8 mouse cellular contexts compared by ENCODE assay signal in the genomic region with DNA sequence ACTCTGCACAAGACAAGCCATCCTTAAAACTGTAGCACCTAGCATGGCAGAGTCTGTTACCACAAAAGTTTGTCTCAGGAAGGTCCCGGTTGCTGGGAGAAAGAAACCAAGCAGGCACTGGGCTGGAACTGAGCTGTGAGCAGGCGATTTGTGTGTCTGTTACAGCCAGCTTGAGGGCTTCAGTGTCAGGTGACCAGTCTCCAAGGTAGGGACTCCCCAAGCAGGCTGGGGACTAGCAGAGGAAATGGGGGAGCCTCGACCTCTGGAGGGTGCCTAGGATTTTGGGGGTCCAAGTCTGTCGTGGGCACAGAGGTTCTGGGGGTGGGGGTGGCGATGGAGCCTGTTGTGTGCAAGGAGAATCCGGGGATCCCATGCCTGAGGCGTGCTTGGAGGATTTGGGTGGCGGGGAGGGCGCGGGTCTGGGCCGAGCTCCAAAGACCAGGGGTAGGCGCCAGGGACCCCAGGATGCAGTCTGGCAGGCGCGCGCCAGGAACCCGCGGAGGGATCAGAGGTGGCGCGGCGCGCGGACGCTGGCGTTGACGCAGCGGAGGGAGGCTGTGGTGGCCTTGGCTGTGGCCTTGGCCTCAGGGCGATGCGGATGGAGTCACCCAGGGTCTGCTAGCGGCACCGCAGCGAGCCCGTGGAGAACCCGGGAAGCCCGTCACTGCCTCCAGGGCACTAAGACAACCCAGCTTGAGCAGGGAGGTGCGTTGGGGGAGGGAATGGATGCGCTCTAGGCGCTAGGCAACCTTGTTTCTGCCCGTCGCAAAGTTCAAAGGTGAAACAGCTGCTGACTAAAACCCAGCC. TPM values are rescaled to one million over a fixed set of nuclear protein-coding genes. Genes with fewer than 3 reads are reported as not detected.
DNase-seq lines count a peak whose midpoint lies in the region; ATAC-seq and TF ChIP-seq lines count a peak whose summit lies in the region.

A gene (plus strand): TSS at position 91 of the 807 bp plus-strand sequence.

- DNase-seq in Muller cell, postnatal 12 days (ENCODE audit: inconsistent ontology term): peak; percentile 63
- DNase-seq in cerebellum, adult 2 months: peak; percentile 71 to 80
- DNase-seq in forelimb bud, embryonic 11.5 days (ENCODE audit: low read depth, low spot score): peak; percentile 51
- peak; percentile 7 for DNase-seq in heart, postnatal 25 days (ENCODE audit: low spot score)
- DNase-seq in layer of hippocampus, adult 18-20 months (ENCODE audit: low spot score in 2 of 2): peak in 1 of 2 experiments; percentile 21
- peak; percentile 31 for DNase-seq in liver, postnatal 0 days
- DNase-seq in right cerebral cortex, postnatal 14 days: peak; percentile 45
- no peak for DNase-seq in T-cell, adult 2 months (ENCODE audit: low spot score)

- H3K4me2 ChIP-seq in liver, postnatal 0 days (ENCODE audit: low read depth, low read length): peak within 1 kb of the TSS; percentile 53

- H3K27ac ChIP-seq in cerebellum, adult 2 months (ENCODE audit: insufficient read depth, low read length): peak within 1 kb of the TSS; percentile 61; the same call in 1 of the 2 replicates
- H3K27ac ChIP-seq in liver, postnatal 0 days (ENCODE audit: low read depth): no peak within 1 kb of the TSS

- TF ChIP-seq CTCF in cerebellum, adult 2 months (IDR thresholded peaks at IDR 0.05; ENCODE audit: borderline replicate concordance, insufficient read depth, low read depth, low read length): no peak
- TF ChIP-seq CTCF in liver, postnatal 0 days (IDR thresholded peaks at IDR 0.05; ENCODE audit: low read depth): no peak

- intact Hi-C loops in heart, postnatal 25 days (cut with DNase I): no loop called here

- H3K9me3 ChIP-seq in liver, postnatal 0 days (ENCODE audit: low read length): no peaks in the 10 kb centered on the region

- H3K9ac ChIP-seq in liver, postnatal 0 days (replicated peaks): no peak within 1 kb of the TSS

- H3K4me3 ChIP-seq in cerebellum, adult 2 months (replicated peaks; ENCODE audit: insufficient read depth, low read depth, low read length): peak within 1 kb of the TSS; percentile 69
- H3K4me3 ChIP-seq in liver, postnatal 0 days (ENCODE audit: low read depth, low read length): peak within 1 kb of the TSS; percentile 10; the same call in 1 of the 2 replicates

- TF ChIP-seq EP300 in liver, postnatal 0 days (IDR thresholded peaks at IDR 0.05; ENCODE audit: low read depth): no peak

- peak; percentile 50 for ATAC-seq in liver, postnatal 0 days

- H3K36me3 ChIP-seq in liver, postnatal 0 days (replicated peaks; ENCODE audit: insufficient read depth, low read length): no peaks in the 10 kb centered on the region

- no peaks in the 10 kb centered on the region; the same call in none of the 2 replicates for H3K4me1 ChIP-seq in cerebellum, adult 2 months (ENCODE audit: control insufficient read depth, insufficient read depth, low read length)
- peaks cover 7% of the 10 kb centered on the region for H3K4me1 ChIP-seq in liver, postnatal 0 days (ENCODE audit: insufficient read depth)

- TF ChIP-seq POLR2A in cerebellum, adult 2 months (IDR thresholded peaks at IDR 0.05; ENCODE audit: borderline replicate concordance, insufficient read depth, low read length): no peak

- no peaks in the 10 kb centered on the region for H3K27me3 ChIP-seq in cerebellum, adult 2 months (ENCODE audit: control insufficient read depth, insufficient read depth, low read length)
- H3K27me3 ChIP-seq in liver, postnatal 0 days (ENCODE audit: insufficient read depth, low read length): 0 out of 2 replicates have a peak, but pooled peaks cover 5% of the 10 kb centered on the region

- 1% methylated on average over 39 of the region's 39 CpGs for WGBS in cerebellum, adult 2 months
- WGBS in liver, postnatal 0 days (ENCODE audit: insufficient replicate concordance): 4% methylated on average over 39 of the region's 39 CpGs

RNA-seq across cellular contexts. Expression of the gene that starts here (rescaled TPM):
- polyA plus RNA-seq in cerebellum, adult 2 months (2012; rRNA removed): 13.3 and 15.1 TPM in 2 replicates
- total RNA-seq in heart, postnatal 25 days (2021): 10 to 100 TPM; 29.8 to 30.3 TPM
- total RNA-seq in layer of hippocampus, adult 18-20 months (2021): 10 to 100 TPM; 13.9 to 16.5 TPM
- polyA plus RNA-seq in liver, postnatal 0 days (2015; fragmentation: Nextera tagmentation; extraction: Ambion mirVana): 0.05 TPM in 1 of 2 replicates, not detected in the other

Comparison
In these comparisons a context has a peak if more than half of its experiments do, and no peak if none do; other contexts are left out.
1. RNA of the gene that starts here (polyA plus RNA-seq): 13.3 to 15.1 TPM in cerebellum, adult 2 months; 0.05 TPM in liver, postnatal 0 days; every median in the first group is over 10 times any median in the second.
2. Peak in DNase-seq, ATAC-seq, H3K4me3 ChIP-seq and H3K4me2 ChIP-seq in liver, postnatal 0 days; RNA of the gene not detected or under 1 TPM.